9 mouse cellular contexts compared by ENCODE assay signal in the genomic region with DNA sequence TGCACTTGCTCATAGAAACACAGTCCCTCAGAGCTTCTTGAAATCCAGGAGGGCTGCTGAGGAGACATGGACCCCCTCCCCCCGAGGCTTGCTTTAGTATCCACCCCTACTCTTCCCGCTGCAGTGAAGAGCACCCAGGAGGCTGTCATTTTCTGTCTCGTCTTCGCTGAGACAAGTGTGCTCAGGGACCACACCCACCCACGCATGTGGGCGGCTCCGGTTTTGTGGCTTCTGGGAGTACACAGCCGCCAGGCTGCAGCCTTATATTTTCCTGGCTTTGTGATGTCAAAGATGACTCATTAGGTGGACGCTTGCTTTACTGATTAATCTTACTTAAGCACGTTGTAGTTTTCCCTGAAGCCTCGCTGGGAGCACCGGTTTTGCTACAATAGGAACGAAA. TPM values are rescaled to one million over a fixed set of nuclear protein-coding genes. Genes with fewer than 3 reads are reported as not detected.
DNase-seq lines count a peak whose midpoint lies in the region; ATAC-seq and TF ChIP-seq lines count a peak whose summit lies in the region.
"Had no signal": no experiment of that assay in that cellular context is flagged by ENCODE, and none has a peak within 500 bp of the region (broad histone marks: within the 10 kb centered on the region; RNA-seq: fewer than 3 reads in every experiment).

No protein-coding gene starts in this region.

- H3K9ac ChIP-seq in hindbrain, embryonic 12.5 days = 0 out of 2 replicates have a peak overlapping the region, but pooled peaks have one; percentile 23

- H3K27ac ChIP-seq in layer of hippocampus, adult 2 months = no peak overlapping the region
- H3K27ac ChIP-seq in hindbrain, embryonic 12.5 days = no peak overlapping the region
- no peak overlapping the region for H3K27ac ChIP-seq in midbrain, embryonic 10.5 days (replicated peaks)

- WGBS in hindbrain, embryonic 12.5 days = 18% methylated on average over 13 of the region's 13 CpGs
- 23% methylated on average over 13 of the region's 13 CpGs for WGBS in midbrain, embryonic 10.5 days

- peak overlapping the region; percentile 47 for H3K4me2 ChIP-seq in hindbrain, embryonic 12.5 days (replicated peaks)

- no peak for DNase-seq in layer of hippocampus, adult 2 months (ENCODE audit: low spot score in 2 of 2)
- DNase-seq in layer of hippocampus, postnatal 25 days (ENCODE audit: extremely low spot score in 1 of 2, low spot score in 1 of 2) = no peak
- DNase-seq in R1 (ENCODE audit: low read depth, low spot score) = peak; percentile 24
- no peak for DNase-seq in midbrain, embryonic 10.5 days (ENCODE audit: low spot score)
- DNase-seq in thymus, postnatal 14 days = no peak
- no peak for DNase-seq in cerebellum, postnatal 36 days

- H3K36me3 ChIP-seq in hindbrain, embryonic 12.5 days = no peaks in the 10 kb centered on the region
- no peaks in the 10 kb centered on the region for H3K36me3 ChIP-seq in midbrain, embryonic 10.5 days

- peak overlapping the region; percentile 28; the same call in 1 of the 2 replicates for H3K4me3 ChIP-seq in layer of hippocampus, adult 2 months
- peak overlapping the region; percentile 18; the same call in 1 of the 2 replicates for H3K4me3 ChIP-seq in hindbrain, embryonic 12.5 days
- peak overlapping the region; percentile 28; the same call in 1 of the 2 replicates for H3K4me3 ChIP-seq in midbrain, embryonic 10.5 days
- H3K4me3 ChIP-seq: erythroblast, embryonic 14.5 days had no signal

- ATAC-seq in hindbrain, embryonic 12.5 days (ENCODE audit: low FRiP score) = no peak
- no peak for ATAC-seq in erythroblast, adult 5-6 weeks (replicated peaks; ENCODE audit: low FRiP score, poor library complexity, severe bottlenecking)

- TF ChIP-seq CTCF in layer of hippocampus, adult 2 months (conservative IDR thresholded peaks at IDR 0.05) = no peak

- no peaks in the 10 kb centered on the region for H3K4me1 ChIP-seq in hindbrain, embryonic 12.5 days
- peaks cover 5% of the 10 kb centered on the region; the same call in 1 of the 2 replicates for H3K4me1 ChIP-seq in midbrain, embryonic 10.5 days

- peaks cover 3% of the 10 kb centered on the region for H3K27me3 ChIP-seq in hindbrain, embryonic 12.5 days
- peaks cover 10% of the 10 kb centered on the region; the same call in 1 of the 2 replicates for H3K27me3 ChIP-seq in midbrain, embryonic 10.5 days (ENCODE audit: low read depth, poor library complexity, severe bottlenecking)

- no peaks in the 10 kb centered on the region for H3K9me3 ChIP-seq in hindbrain, embryonic 12.5 days (replicated peaks)
- H3K9me3 ChIP-seq in midbrain, embryonic 10.5 days (replicated peaks) = no peaks in the 10 kb centered on the region

RNA-seq across cellular contexts. Expression of a gene that starts 20.8 kb away (rescaled TPM):
- 10 to 100 TPM; 24.1 to 28.7 TPM for total RNA-seq in layer of hippocampus, adult 2 months (2021)
- total RNA-seq in layer of hippocampus, postnatal 25 days (2021) = 10 to 100 TPM; 16.8 to 22.3 TPM
- polyA plus RNA-seq in hindbrain, embryonic 12.5 days (2016; fragmentation: Nextera tagmentation; extraction: Ambion mirVana) = 33.7 and 34.4 TPM in 2 replicates
- polyA plus RNA-seq in midbrain, embryonic 10.5 days (2016; fragmentation: Nextera tagmentation; extraction: Ambion mirVana) = 26.0 and 27.8 TPM in 2 replicates
- 2.9 and 5.4 TPM in 2 replicates for total RNA-seq in erythroblast, adult 5-6 weeks (2015; ENCODE audit: low replicate concordance)
- 7.0 and 9.3 TPM in 2 replicates for total RNA-seq in erythroblast, adult 5-6 weeks (2017; ENCODE audit: low replicate concordance)

RNA-seq across cellular contexts. Expression of a gene that starts 26.7 kb away (rescaled TPM):
- not detected for total RNA-seq in layer of hippocampus, adult 2 months (2021)
- total RNA-seq in layer of hippocampus, postnatal 25 days (2021) = not detected
- polyA plus RNA-seq in hindbrain, embryonic 12.5 days (2016; fragmentation: Nextera tagmentation; extraction: Ambion mirVana) = 0.80 and 1.7 TPM in 2 replicates
- 0.07 and 0.10 TPM in 2 replicates for polyA plus RNA-seq in midbrain, embryonic 10.5 days (2016; fragmentation: Nextera tagmentation; extraction: Ambion mirVana)
- not detected in 2 replicates for total RNA-seq in erythroblast, adult 5-6 weeks (2015; ENCODE audit: low replicate concordance)
- not detected in 2 replicates for total RNA-seq in erythroblast, adult 5-6 weeks (2017; ENCODE audit: low replicate concordance)
- polyA plus RNA-seq: erythroblast, embryonic 14.5 days had no signal

RNA-seq across cellular contexts. Expression of a gene that starts 27.9 kb away (rescaled TPM):
- total RNA-seq in layer of hippocampus, adult 2 months (2021) = not detected
- total RNA-seq in layer of hippocampus, postnatal 25 days (2021) = under 1 TPM in 1 of 2 experiments, not detected in 1; 0.10 TPM
- 7.3 and 9.4 TPM in 2 replicates for polyA plus RNA-seq in hindbrain, embryonic 12.5 days (2016; fragmentation: Nextera tagmentation; extraction: Ambion mirVana)
- polyA plus RNA-seq in midbrain, embryonic 10.5 days (2016; fragmentation: Nextera tagmentation; extraction: Ambion mirVana) = 0.41 and 0.77 TPM in 2 replicates
- not detected in 2 replicates for total RNA-seq in erythroblast, adult 5-6 weeks (2015; ENCODE audit: low replicate concordance)
- not detected in 2 replicates for total RNA-seq in erythroblast, adult 5-6 weeks (2017; ENCODE audit: low replicate concordance)
- polyA plus RNA-seq: erythroblast, embryonic 14.5 days had no signal
